8 mouse cellular contexts compared by ENCODE assay signal in genomic region chr11:60701611-60702010, GRCm38 (mm10). TPM values are rescaled to one million over a fixed set of nuclear protein-coding genes. Genes with fewer than 3 reads are reported as not detected.
DNase-seq lines count a peak whose midpoint lies in the region; ATAC-seq and TF ChIP-seq lines count a peak whose summit lies in the region.

No protein-coding gene starts in this region.

- WGBS in kidney, adult 2 months = 73% methylated on average over 4 of the region's 4 CpGs
- WGBS in cerebellum, adult 2 months = 31% methylated on average over 4 of the region's 4 CpGs

- no peak overlapping the region for H3K4me3 ChIP-seq in kidney, adult 2 months (ENCODE audit: insufficient read depth, low read depth, low read length)
- no peak overlapping the region for H3K4me3 ChIP-seq in cerebellum, adult 2 months (replicated peaks; ENCODE audit: insufficient read depth, low read depth, low read length)

- H3K4me1 ChIP-seq in kidney, adult 2 months (ENCODE audit: control insufficient read depth, insufficient read depth, low read length) = no peaks in the 10 kb centered on the region; the same call in 1 of the 2 replicates
- H3K4me1 ChIP-seq in cerebellum, adult 2 months (ENCODE audit: control insufficient read depth, insufficient read depth, low read length) = peaks cover 28% of the 10 kb centered on the region

- ATAC-seq in megakaryocyte-erythroid progenitor cell, adult 5-6 weeks (replicated peaks; ENCODE audit: low FRiP score, low TSS enrichment, poor library complexity, severe bottlenecking) = no peak

- peak; percentile 2 for DNase-seq in adrenal gland, adult 2 months
- DNase-seq in adrenal gland, postnatal 4 days (ENCODE audit: low spot score in 2 of 2) = no peak
- DNase-seq in kidney, postnatal 14 days = peak; percentile 3
- no peak for DNase-seq in kidney, adult 2 months
- DNase-seq in cerebellum, adult 2 months = peak in 1 of 2 experiments; percentile 27
- DNase-seq in layer of hippocampus, postnatal 10 days (ENCODE audit: low spot score in 2 of 2) = peak; percentile 5 to 17
- DNase-seq in right cerebral cortex, adult 18-20 months = no peak

- no peak for TF ChIP-seq POLR2A in kidney, adult 2 months (IDR thresholded peaks at IDR 0.05; ENCODE audit: low read depth, low read length)
- no peak for TF ChIP-seq POLR2A in cerebellum, adult 2 months (IDR thresholded peaks at IDR 0.05; ENCODE audit: borderline replicate concordance, insufficient read depth, low read length)

- TF ChIP-seq CTCF in kidney, adult 2 months (conservative IDR thresholded peaks at IDR 0.05; ENCODE audit: insufficient read depth, insufficient read length, low read depth, low read length) = no peak
- TF ChIP-seq CTCF in cerebellum, adult 2 months (IDR thresholded peaks at IDR 0.05; ENCODE audit: borderline replicate concordance, insufficient read depth, low read depth, low read length) = no peak

- no peaks in the 10 kb centered on the region for H3K36me3 ChIP-seq in kidney, adult 2 months (ENCODE audit: control insufficient read depth, insufficient read depth, low read length)

- H3K27me3 ChIP-seq in kidney, adult 2 months (replicated peaks; ENCODE audit: control insufficient read depth, insufficient read depth, low read length) = no peaks in the 10 kb centered on the region
- no peaks in the 10 kb centered on the region for H3K27me3 ChIP-seq in cerebellum, adult 2 months (ENCODE audit: control insufficient read depth, insufficient read depth, low read length)

- no peak overlapping the region for H3K27ac ChIP-seq in kidney, adult 2 months (ENCODE audit: insufficient read depth, low read depth, low read length)
- H3K27ac ChIP-seq in cerebellum, adult 2 months (ENCODE audit: insufficient read depth, low read length) = peak overlapping the region; percentile 52

RNA-seq across cellular contexts. Expression of gene Llgl1, which starts 2.1 kb away (rescaled TPM):
- 10 to 100 TPM; 19.5 to 26.5 TPM for total RNA-seq in adrenal gland, adult 2 months (2021)
- polyA plus RNA-seq in adrenal gland, adult 2 months (2012; rRNA removed) = 59.4 and 62.5 TPM in 2 replicates
- 10 to 100 TPM; 36.5 to 41.6 TPM for total RNA-seq in adrenal gland, postnatal 4 days (2021)
- polyA plus RNA-seq in kidney, adult 2 months (2012; rRNA removed) = 26.2 and 30.6 TPM in 2 replicates
- 88.3 and 90.5 TPM in 2 replicates for polyA plus RNA-seq in cerebellum, adult 2 months (2012; rRNA removed)
- total RNA-seq in layer of hippocampus, postnatal 10 days (2021) = 10 to 100 TPM; 42.5 to 47.3 TPM
- total RNA-seq in megakaryocyte-erythroid progenitor cell, adult 5-6 weeks (2014; fragmentation: Nextera tagmentation) = 20.1 and 21.7 TPM in 2 replicates
- 3.8 and 8.0 TPM in 2 replicates for total RNA-seq in megakaryocyte-erythroid progenitor cell, adult 5-6 weeks (2017)

RNA-seq across cellular contexts. Expression of gene Flii, which starts 25.5 kb away (rescaled TPM):
- total RNA-seq in adrenal gland, adult 2 months (2021) = 100 to 1,000 TPM; 149 to 186 TPM
- 271 and 327 TPM in 2 replicates for polyA plus RNA-seq in adrenal gland, adult 2 months (2012; rRNA removed)
- 100 to 1,000 TPM; 128 to 129 TPM for total RNA-seq in adrenal gland, postnatal 4 days (2021)
- 164 and 176 TPM in 2 replicates for polyA plus RNA-seq in kidney, adult 2 months (2012; rRNA removed)
- polyA plus RNA-seq in cerebellum, adult 2 months (2012; rRNA removed) = 160 and 177 TPM in 2 replicates
- total RNA-seq in layer of hippocampus, postnatal 10 days (2021) = 10 to 100 TPM; 54.7 to 57.8 TPM
- total RNA-seq in megakaryocyte-erythroid progenitor cell, adult 5-6 weeks (2014; fragmentation: Nextera tagmentation) = 61.3 and 78.4 TPM in 2 replicates
- 85.0 and 105 TPM in 2 replicates for total RNA-seq in megakaryocyte-erythroid progenitor cell, adult 5-6 weeks (2017)

RNA-seq across cellular contexts. Expression of gene Mief2, which starts 26.6 kb away (rescaled TPM):
- total RNA-seq in adrenal gland, adult 2 months (2021) = 10 to 100 TPM; 26.0 to 41.6 TPM
- 47.2 and 50.1 TPM in 2 replicates for polyA plus RNA-seq in adrenal gland, adult 2 months (2012; rRNA removed)
- total RNA-seq in adrenal gland, postnatal 4 days (2021) = 10 to 100 TPM; 26.6 to 28.0 TPM
- 16.9 and 17.9 TPM in 2 replicates for polyA plus RNA-seq in kidney, adult 2 months (2012; rRNA removed)
- polyA plus RNA-seq in cerebellum, adult 2 months (2012; rRNA removed) = 27.4 and 28.4 TPM in 2 replicates
- 10 to 100 TPM; 25.4 to 27.7 TPM for total RNA-seq in layer of hippocampus, postnatal 10 days (2021)
- 3.8 and 4.4 TPM in 2 replicates for total RNA-seq in megakaryocyte-erythroid progenitor cell, adult 5-6 weeks (2014; fragmentation: Nextera tagmentation)
- 2.1 and 4.7 TPM in 2 replicates for total RNA-seq in megakaryocyte-erythroid progenitor cell, adult 5-6 weeks (2017)

Comparison
In these comparisons a context has a peak if more than half of its experiments do, and no peak if none do; other contexts are left out.
1. DNase-seq: peak in adrenal gland, adult 2 months (single experiment), kidney, postnatal 14 days (single experiment) and layer of hippocampus, postnatal 10 days (2 of 2); none in adrenal gland, postnatal 4 days (0 of 2), kidney, adult 2 months (single experiment) and right cerebral cortex, adult 18-20 months (single experiment).
2. RNA of gene Mief2, which starts 26.6 kb away (total RNA-seq): 26.0 to 41.6 TPM in adrenal gland, adult 2 months, 26.6 to 28.0 TPM in adrenal gland, postnatal 4 days and 25.4 to 27.7 TPM in layer of hippocampus, postnatal 10 days; 2.1 to 4.7 TPM in megakaryocyte-erythroid progenitor cell, adult 5-6 weeks; every median in the first group is over 4 times any median in the second.